Mouse (Mus musculus): ENCODE results near the gene Rpl36al.

Rpl36al gene

DNA sequence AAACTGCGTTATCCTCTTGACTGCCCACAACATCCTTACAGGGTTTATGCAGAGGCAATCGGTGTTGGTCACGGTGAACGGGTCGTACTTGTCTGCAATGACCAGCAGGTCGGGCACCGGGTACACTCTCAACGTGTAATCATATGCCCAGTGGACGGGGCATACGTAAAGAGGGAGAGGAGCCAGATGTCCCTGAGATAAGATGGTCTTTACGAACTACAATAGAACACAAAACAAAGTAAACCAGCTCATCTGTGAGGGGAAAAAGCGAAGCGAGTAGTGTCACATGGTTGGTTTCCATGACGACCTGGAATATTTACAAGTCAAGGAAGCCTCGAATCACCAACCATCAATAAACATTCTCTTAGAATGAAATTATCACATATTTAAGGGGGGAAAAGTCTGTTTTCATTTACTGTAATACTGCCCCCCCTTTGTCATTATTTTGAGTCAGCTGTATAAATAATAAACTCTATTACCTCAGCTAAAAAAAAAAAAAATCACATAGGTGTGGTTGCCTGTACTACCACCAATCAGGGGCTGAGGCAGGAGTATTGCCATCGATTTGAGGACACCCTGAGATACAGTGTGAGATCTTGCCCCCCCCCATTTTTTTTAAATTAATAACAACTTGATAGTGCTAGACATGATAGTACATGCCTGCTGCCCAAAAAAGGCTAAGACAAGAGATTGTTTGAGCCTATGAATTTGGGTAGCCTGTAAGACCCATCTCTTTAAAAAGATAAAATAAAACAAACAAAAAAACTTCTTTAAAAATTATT is 20.4 kb upstream of the Rpl36al start, which contains the start of gene Gm49384:
Gm49384 (minus strand) TSS at position 216 of the 782 bp plus-strand sequence.
- ChIA-PET POLR2A (interaction anchor here in 2 of 4 experiments (0.6 to 1.0 kb wide), 5 partner anchors 9 to 212 kb away, joined by 3 to 5 read pairs (median 4); partner anchors contain the start of gene Rps29 (in 1 of the 2)), CTCF (interaction anchor here in 2 of 4 experiments (0.6 to 0.7 kb wide), 3 partner anchors 10 to 73 kb away, joined by 3 read pairs; no protein-coding TSS in a partner anchor)

- ChIA-PET POLR2A (interaction anchor here in 2 of 4 experiments (1.2 to 4.8 kb wide), 7 partner anchors 11 to 41 kb away, joined by 3 to 32 read pairs (median 15); partner anchors contain the start of genes Mgat2 (in 2 of the 2), Lrr1 (in 1 of the 2), Pole2 (in 1 of the 2) and Rpl36al (in 1 of the 2)), CTCF (interaction anchor here in 1 of 4 experiments (0.6 kb wide), 1 partner anchor 173 kb away, joined by 3 read pairs; the partner anchor contains the start of gene Arf6)
These were observed 15.1 kb upstream of the Rpl36al start for GRCm38 (mm10) chr12:69198985-69199384.

GRCm38 (mm10) chr12:69198164-69198535 is 14.3 kb upstream of the Rpl36al start, which contains the start of gene Dnaaf2:
Gene Dnaaf2, minus strand, starts transcription at chr12:69198429.
- CTCF ChIA-PET: interaction anchor here in 1 of 4 experiments (1.5 kb wide), 1 partner anchor 14 kb away, joined by 6 read pairs; the partner anchor contains the start of genes Mgat2 and Rpl36al
- POLR2A ChIA-PET: interaction anchor here in 3 of 4 experiments (1.2 to 4.8 kb wide), 12 partner anchors 9 to 101 kb away, joined by 3 to 32 read pairs (median 6); partner anchors contain the start of genes Mgat2 (in 2 of the 3), Rps29 (in 2 of the 3), Lrr1 (in 1 of the 3) and Rpl36al (in 1 of the 3)

- POLR2A ChIA-PET: interaction anchor here in 3 of 4 experiments (0.6 to 4.8 kb wide), 34 partner anchors 9 to 532 kb away, joined by 3 to 32 read pairs (median 4); partner anchors contain the start of genes Mgat2 (in 3 of the 3), Rps29 (in 3 of the 3), Lrr1 (in 2 of the 3) and Rpl36al (in 2 of the 3)
These were observed 13.7 kb upstream of the Rpl36al start for GRCm38 (mm10) chr12:69197378-69198163.

GRCm38 (mm10) chr12:69196444-69197377 is 12.8 kb upstream of the Rpl36al start, which contains the start of gene Gm49383:
Gene Gm49383, minus strand, starts transcription at chr12:69197104.
- ChIA-PET POLR2A (interaction anchor here in 3 of 4 experiments (0.6 to 4.8 kb wide), 36 partner anchors 8 to 533 kb away, joined by 3 to 32 read pairs (median 3); partner anchors contain the start of genes Mgat2 (in 3 of the 3), Rps29 (in 3 of the 3), Lrr1 (in 2 of the 3) and Rpl36al (in 2 of the 3)), CTCF (interaction anchor here in 1 of 4 experiments (0.6 to 1.5 kb wide), 7 partner anchors 12 to 90 kb away, joined by 3 to 6 read pairs (median 3); partner anchors contain the start of genes Mgat2 and Rpl36al)

More at GRCm38 (mm10) chr12:69197378-69198163, 13.7 kb upstream of the Rpl36al start:
- CTCF ChIA-PET: interaction anchor here in 1 of 4 experiments (0.6 to 1.5 kb wide), 6 partner anchors 12 to 90 kb away, joined by 3 to 6 read pairs (median 3); partner anchors contain the start of genes Mgat2 and Rpl36al

DNA sequence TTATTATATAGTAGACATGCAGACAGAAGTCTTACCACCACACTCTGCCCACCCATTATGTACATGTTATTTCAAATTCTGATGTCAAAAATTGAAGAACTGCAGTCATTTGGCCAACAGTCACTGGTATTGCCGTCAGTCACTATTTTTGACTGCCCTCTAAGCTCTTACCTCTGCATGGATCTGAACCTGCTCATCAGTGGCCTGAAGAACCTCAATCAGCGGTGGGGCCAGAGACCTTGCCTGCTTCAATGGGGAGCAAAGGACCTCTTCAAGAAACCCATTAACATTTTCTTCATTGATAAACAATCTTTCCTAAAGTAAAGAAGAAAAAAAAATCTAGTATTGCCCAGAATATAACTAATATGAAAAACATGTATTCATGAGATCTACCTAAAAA is 8.8 kb upstream of the Rpl36al start:
- POLR2A ChIA-PET: interaction anchor here in 2 of 4 experiments (1.0 to 2.0 kb wide), 4 partner anchors 9 to 36 kb away, joined by 5 to 12 read pairs (median 6); partner anchors contain the start of genes Mgat2 (in 2 of the 2) and Rpl36al (in 2 of the 2)
- CTCF ChIA-PET: no interaction called here

DNA sequence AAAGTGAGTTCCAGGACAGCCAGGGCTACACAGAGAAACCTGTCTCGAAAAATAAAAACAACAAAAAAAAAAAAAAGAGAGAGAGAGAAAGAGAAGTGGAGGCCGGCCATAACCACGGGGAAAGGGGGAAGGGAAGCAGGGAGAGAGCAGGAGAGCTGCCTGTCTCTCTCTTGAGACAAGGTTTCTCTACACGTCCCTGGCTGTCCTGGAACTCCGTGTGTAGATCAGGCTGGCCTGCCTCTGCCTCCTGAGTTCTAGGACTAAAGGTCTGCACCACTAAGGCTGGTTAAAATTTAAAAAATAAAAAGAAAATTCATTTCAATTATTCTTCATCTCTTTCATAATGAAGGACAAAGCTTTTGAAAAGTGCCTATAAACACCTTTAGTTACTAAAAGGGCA is 7.5 kb upstream of the Rpl36al start:
- ChIA-PET CTCF (interaction anchor here in 1 of 4 experiments (0.6 to 0.7 kb wide), 2 partner anchors 60 to 328 kb away, joined by 3 to 5 read pairs; no protein-coding TSS in a partner anchor), POLR2A (interaction anchor here in 3 of 4 experiments (0.6 to 1.4 kb wide), 7 partner anchors 11 to 35 kb away, joined by 3 to 5 read pairs (median 4); partner anchors contain the start of genes Lrr1 (in 1 of the 3) and Rps29 (in 1 of the 3))

DNA sequence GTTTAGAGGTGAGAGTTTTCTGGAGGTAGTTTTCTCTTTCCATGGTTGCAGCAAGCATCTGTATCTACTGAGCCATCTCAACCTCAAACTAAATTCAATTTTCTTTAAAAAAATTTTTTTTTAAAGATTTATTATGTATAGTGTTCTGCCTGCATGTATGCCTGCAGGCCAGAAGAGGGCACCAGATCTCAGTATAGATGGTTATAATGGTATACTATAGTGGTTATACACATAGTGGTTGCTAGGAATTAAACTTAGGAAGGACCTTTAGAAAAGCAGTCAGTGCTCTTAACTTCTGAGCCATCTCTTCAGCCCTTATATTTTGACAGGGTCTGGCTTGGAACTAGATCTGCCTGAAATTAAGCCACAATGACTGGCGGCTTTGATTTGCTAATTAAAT is 6.6 kb upstream of the Rpl36al start:
- ChIA-PET POLR2A (no interaction called here), CTCF (no interaction called here)

DNA sequence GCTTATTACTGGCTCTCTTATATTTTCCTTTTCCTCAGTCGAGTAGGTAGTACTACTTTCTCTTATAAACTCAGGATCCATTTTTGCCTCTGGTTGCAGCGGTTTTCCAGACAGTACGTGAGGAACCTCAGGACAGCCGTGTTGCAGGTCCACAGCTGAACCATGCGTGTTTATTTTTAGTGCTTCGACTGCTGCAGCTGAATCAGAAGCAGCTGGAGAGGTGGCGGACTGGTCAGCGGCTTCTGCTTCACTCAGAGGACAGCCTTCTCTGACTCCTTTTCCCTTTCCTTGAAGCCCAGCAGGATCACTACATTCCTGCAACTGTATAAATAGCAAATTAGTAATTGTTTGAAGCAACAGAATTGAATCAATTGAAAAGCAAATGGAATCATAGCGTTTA is 6.2 kb upstream of the Rpl36al start:
- ChIA-PET POLR2A (interaction anchor here in 1 of 4 experiments (1.1 kb wide), 1 partner anchor 22 kb away, joined by 3 read pairs; the partner anchor contains the start of gene Lrr1), CTCF (no interaction called here)

- CTCF ChIA-PET: no interaction called here
These were observed 3.1 kb upstream of the Rpl36al start for GRCm38 (mm10) chr12:69186811-69187471.

GRCm38 (mm10) chr12:69185371-69185770 is 1.5 kb upstream of the Rpl36al start:
- CTCF ChIA-PET: interaction anchor here in 1 of 4 experiments (0.8 to 2.1 kb wide), 3 partner anchors 10 to 44 kb away, joined by 3 to 6 read pairs (median 3); partner anchors contain the start of gene Gm49383
- POLR2A ChIA-PET: interaction anchor here in 3 of 4 experiments (0.9 to 3.4 kb wide), 20 partner anchors 8 to 539 kb away, joined by 3 to 33 read pairs (median 12); partner anchors contain the start of genes Dnaaf2 (in 2 of the 3), Gm49383 (in 2 of the 3), Lrr1 (in 2 of the 3) and Rps29 (in 2 of the 3)

More at GRCm38 (mm10) chr12:69186811-69187471, 3.1 kb upstream of the Rpl36al start:
- POLR2A ChIA-PET: interaction anchor here in 3 of 4 experiments (0.7 to 2.7 kb wide), 12 partner anchors 10 to 177 kb away, joined by 3 to 11 read pairs (median 4); partner anchors contain the start of genes Gm49383 (in 3 of the 3), Lrr1 (in 1 of the 3) and Rps29 (in 1 of the 3)

DNA sequence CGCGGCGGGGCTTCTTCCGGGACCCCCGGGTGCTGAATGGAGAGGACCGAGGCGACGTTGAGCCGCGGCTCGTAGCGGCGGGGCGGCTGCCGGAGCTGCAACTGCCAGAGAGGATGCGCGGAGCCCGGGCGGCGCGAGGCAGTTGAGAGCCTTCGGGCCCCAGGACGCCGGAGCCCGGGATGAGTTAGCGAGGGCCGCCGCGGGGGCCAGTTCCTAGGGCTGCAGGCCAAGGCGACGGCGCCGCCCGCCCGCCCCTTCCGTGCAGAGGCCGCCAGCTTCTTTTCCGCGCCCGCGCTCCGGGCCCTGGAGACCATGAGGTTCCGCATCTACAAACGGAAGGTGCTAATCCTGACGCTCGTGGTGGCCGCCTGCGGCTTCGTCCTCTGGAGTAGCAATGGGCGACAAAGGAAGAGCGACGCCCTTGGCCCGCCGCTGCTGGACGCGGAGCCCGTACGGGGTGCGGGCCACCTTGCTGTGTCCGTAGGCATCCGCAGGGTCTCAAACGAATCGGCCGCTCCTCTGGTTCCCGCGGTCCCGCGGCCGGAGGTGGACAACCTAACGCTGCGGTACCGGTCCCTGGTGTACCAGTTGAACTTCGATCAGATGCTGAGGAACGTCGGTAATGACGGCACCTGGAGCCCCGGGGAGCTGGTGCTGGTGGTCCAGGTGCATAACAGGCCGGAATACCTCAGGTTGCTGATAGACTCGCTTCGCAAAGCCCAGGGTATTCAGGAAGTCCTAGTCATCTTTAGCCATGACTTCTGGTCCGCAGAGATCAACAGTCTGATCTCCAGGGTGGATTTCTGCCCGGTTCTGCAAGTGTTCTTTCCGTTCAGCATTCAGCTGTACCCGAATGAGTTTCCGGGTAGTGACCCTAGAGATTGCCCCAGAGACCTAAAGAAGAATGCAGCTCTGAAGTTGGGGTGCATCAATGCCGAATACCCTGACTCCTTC is 736 bp upstream of the Rpl36al start:
- CTCF ChIA-PET: interaction anchor here in 1 of 4 experiments (0.6 to 2.1 kb wide), 4 partner anchors 11 to 44 kb away, joined by 3 to 6 read pairs (median 4); partner anchors contain the start of gene Gm49383
- POLR2A ChIA-PET: interaction anchor here in 3 of 4 experiments (0.6 to 3.4 kb wide), 30 partner anchors 8 to 540 kb away, joined by 3 to 33 read pairs (median 6); partner anchors contain the start of genes Gm49383 (in 3 of the 3), Lrr1 (in 3 of the 3), Dnaaf2 (in 2 of the 3) and Rps29 (in 2 of the 3)

DNA sequence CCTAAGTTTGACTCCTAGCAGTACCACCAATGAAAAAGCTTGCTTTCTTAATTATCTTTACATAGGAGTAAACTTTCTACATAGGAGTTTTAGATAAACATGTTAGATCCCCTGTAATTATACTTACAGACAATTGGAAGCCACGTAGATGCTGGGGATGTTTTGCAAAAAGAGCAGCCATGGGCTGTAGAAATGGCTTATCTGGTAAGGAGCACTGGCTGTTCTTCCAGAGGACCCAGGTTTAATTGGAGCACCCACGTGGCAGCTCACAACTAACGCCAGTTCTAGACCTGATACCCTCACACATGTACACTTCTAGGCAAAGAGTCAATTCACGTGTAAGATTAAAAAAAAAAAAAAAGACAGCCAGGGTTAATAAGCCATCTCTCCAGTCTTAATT is 2.1 kb downstream of the Rpl36al start:
- CTCF ChIA-PET: interaction anchor here in 1 of 4 experiments (0.6 kb wide), 1 partner anchor 13 kb away, joined by 7 read pairs; no protein-coding TSS in a partner anchor
- POLR2A ChIA-PET: interaction anchor here in 2 of 4 experiments (0.6 to 2.0 kb wide), 7 partner anchors 13 to 374 kb away, joined by 3 to 11 read pairs (median 3); partner anchors contain the start of genes Lrr1 (in 2 of the 2), Gm49383 (in 1 of the 2) and Rps29 (in 1 of the 2)

DNA sequence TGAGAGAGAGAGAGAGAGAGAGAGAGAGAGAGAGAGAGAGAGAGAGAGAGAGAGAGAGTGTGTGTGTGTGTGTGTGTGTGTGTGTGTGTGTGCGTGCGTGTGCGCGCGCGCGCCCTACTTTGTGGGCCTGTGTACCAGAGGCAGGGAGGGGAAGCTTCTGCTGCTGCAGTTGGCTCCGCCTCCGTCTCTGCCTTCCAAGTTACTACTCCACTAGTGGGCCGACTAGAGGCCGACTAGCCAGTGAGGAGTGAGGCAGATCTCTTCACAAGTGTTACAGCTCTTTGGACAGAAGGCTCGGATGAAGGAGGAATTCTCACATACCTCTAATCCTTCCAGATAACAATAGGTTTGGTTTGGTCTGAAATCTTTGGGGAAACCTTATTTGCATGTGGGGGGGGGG is 4.5 kb downstream of the Rpl36al start:
- CTCF ChIA-PET: interaction anchor here in 3 of 4 experiments (0.6 to 0.8 kb wide), 6 partner anchors 9 to 572 kb away, joined by 5 to 24 read pairs (median 6); partner anchors contain the start of gene Lrr1 (in 1 of the 3)
- POLR2A ChIA-PET: interaction anchor here (0.5 to 3.8 kb wide), 21 partner anchors 8 to 1712 kb away, joined by 3 to 38 read pairs (median 5); partner anchors contain the start of genes Lrr1 (in 3 of the 4), Rps29 (in 3 of the 4) and Gm49383 (in 1 of the 4)
